Mouse (Mus musculus) heart, embryonic 16.5 days (tissue): ENCODE data around the gene Tmem246. TPM values are rescaled to one million over a fixed set of nuclear protein-coding genes. Genes with fewer than 3 reads are reported as not detected.

ENCODE experiments used
- ATAC-seq: fragments of 200-750 bp; cut with Nextera tagmentation; replicated peaks from 2 replicates; pipeline ENCODE4 v1.8.0; 2017; ENCODE audit warnings: moderate number of reproducible peaks; ENCODE audit not compliant: insufficient read depth, low FRiP score; ENCODE audit errors: extremely low read depth
- H3K27ac ChIP-seq: fragments of 300-500 bp; sonication (generic); 2 replicates; pipeline ENCODE4 v1.5.1; 2014; ENCODE audit warnings: mild to moderate bottlenecking, low read length, control low read depth, moderate library complexity
- H3K27me3 ChIP-seq: fragments of 300-500 bp; sonication (generic); 2 replicates; pipeline ENCODE4 v1.6.1; 2014; ENCODE audit warnings: low read length, mixed read lengths; ENCODE audit not compliant: control insufficient read depth, insufficient read depth
- H3K36me3 ChIP-seq: fragments of 300-500 bp; sonication (generic); 2 replicates; pipeline ENCODE4 v1.6.1; 2014; ENCODE audit not compliant: control insufficient read depth, insufficient read depth
- H3K4me1 ChIP-seq: fragments of 300-500 bp; sonication (generic); 2 replicates; pipeline ENCODE4 v1.6.1; 2014; ENCODE audit warnings: low read length, mixed read lengths; ENCODE audit not compliant: control insufficient read depth, insufficient read depth
- H3K4me2 ChIP-seq: fragments of 300-500 bp; sonication (generic); 2 replicates; pipeline ENCODE4 v1.6.1; 2014; ENCODE audit warnings: low read depth, mild to moderate bottlenecking, control low read depth, low read length
- H3K4me3 ChIP-seq: fragments of 300-500 bp; sonication (generic); 2 replicates; pipeline ENCODE4 v1.5.1; 2014; ENCODE audit warnings: mild to moderate bottlenecking, control low read depth, low read length
- H3K9ac ChIP-seq: fragments of 300-500 bp; sonication (generic); 2 replicates; pipeline ENCODE4 v1.6.1; 2014; ENCODE audit warnings: low read length, control low read depth
- H3K9me3 ChIP-seq: fragments of 300-500 bp; sonication (generic); replicated peaks from 2 replicates; pipeline ENCODE4 v1.6.1; 2016; ENCODE audit warnings: low read length; ENCODE audit not compliant: control insufficient read depth
- WGBS: fragments of 180-500 bp; shearing (Covaris S2); extraction: QIAGEN DNeasy Blood & Tissue Kit; methylation state at CpG from one replicate; pipeline ENCODE4 v1.1.7; 2014; 5-methylcytosine and 5-hydroxymethylcytosine counted together
- polyA plus RNA-seq: library from polyadenylated mRNA; unstranded; fragments of >200 nt; fragmentation: Nextera tagmentation; extraction: Ambion mirVana; gene quantifications from 2 replicates; pipeline ENCODE4 v1.2.1, GENCODE M21; 2015

Gene Tmem246
- polyA plus RNA-seq, 1 experiment from 2014 or later, result 53.8 TPM

DNA sequence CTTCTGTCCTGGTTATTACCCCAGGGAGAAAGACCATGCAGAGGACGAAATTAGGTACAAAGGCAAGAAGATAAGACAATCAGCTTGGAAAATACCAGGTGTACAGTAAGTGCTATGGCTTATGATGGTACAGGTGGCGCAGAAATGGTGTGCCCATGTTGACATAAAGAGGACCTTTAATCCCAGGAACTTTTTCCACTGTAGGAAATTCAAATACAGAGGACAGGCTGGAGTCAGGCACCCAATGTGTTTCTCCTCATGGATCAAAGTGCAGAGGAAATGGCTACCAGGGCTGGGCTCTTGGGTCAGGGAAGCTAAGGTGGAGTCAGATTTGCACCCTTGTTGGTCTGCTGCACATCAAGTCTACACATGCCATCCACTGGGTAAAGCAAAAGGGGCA is 7.5 kb downstream of the Tmem246 start:
- Histone ChIP-seq H3K4me2 (no peak overlapping the region), H3K9ac (no peak overlapping the region), H3K27ac (no peak overlapping the region), H3K4me3 (no peak overlapping the region), H3K9me3 (no peaks in the 10 kb centered on the region), H3K36me3 (peaks cover 9% of the 10 kb centered on the region), H3K4me1 (peaks cover 11% of the 10 kb centered on the region), H3K27me3 (no peaks in the 10 kb centered on the region)
- WGBS, result 74% methylated on average over 2 of the region's 2 CpGs
- ATAC-seq, result no peak

- Histone ChIP-seq H3K9me3 (no peaks in the 10 kb centered on the region), H3K4me1 (peaks cover 30% of the 10 kb centered on the region), H3K27me3 (no peaks in the 10 kb centered on the region), H3K36me3 (peaks cover 9% of the 10 kb centered on the region), H3K4me2 (no peak overlapping the region), H3K4me3 (no peak overlapping the region), H3K27ac (no peak overlapping the region), H3K9ac (no peak overlapping the region)
- no peak for ATAC-seq
- WGBS, result 81% methylated on average over 10 of the region's 10 CpGs
These were observed 10.9 kb downstream of the Tmem246 start for GRCm38 (mm10) chr4:49586811-49587210.

DNA sequence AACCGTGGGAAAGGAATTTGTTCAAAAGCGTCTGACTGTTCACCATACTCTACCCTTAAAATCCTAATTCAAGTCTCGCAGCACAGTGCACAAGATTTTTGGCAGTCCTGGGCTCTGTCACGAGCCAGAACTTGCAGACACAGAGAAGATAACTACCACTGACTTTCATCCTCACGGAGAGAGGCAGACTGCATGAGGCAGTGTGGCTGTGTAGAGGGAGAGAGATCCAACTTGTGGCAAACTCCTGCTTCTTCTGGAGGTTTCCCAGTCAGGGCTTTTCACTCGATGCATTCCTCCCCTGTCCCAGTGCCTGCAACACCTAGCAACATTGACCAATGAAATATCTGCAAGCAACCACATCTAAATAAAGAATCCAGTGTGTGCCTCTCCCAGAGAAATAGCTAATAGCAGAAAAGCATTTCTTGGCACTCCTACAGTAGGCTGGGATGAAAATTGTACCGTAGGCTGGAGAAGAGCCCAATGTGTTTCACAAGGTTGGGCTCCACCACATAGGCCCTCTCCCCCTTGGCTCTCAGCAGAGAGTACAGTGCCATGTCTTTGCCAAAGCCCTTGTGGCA is 12.1 kb downstream of the Tmem246 start:
- peak overlapping the region; percentile 78 for H3K27ac ChIP-seq
- peaks cover 30% of the 10 kb centered on the region for H3K4me1 ChIP-seq
- H3K4me2 ChIP-seq, result peak overlapping the region; percentile 6; the same call in 1 of the 2 replicates
- no peak overlapping the region for H3K9ac ChIP-seq
- peaks cover 9% of the 10 kb centered on the region for H3K36me3 ChIP-seq
- no peaks in the 10 kb centered on the region for H3K9me3 ChIP-seq
- no peaks in the 10 kb centered on the region for H3K27me3 ChIP-seq
- no peak overlapping the region for H3K4me3 ChIP-seq
- 36% methylated on average over 7 of the region's 7 CpGs for WGBS
- ATAC-seq, result peak; percentile 86

DNA sequence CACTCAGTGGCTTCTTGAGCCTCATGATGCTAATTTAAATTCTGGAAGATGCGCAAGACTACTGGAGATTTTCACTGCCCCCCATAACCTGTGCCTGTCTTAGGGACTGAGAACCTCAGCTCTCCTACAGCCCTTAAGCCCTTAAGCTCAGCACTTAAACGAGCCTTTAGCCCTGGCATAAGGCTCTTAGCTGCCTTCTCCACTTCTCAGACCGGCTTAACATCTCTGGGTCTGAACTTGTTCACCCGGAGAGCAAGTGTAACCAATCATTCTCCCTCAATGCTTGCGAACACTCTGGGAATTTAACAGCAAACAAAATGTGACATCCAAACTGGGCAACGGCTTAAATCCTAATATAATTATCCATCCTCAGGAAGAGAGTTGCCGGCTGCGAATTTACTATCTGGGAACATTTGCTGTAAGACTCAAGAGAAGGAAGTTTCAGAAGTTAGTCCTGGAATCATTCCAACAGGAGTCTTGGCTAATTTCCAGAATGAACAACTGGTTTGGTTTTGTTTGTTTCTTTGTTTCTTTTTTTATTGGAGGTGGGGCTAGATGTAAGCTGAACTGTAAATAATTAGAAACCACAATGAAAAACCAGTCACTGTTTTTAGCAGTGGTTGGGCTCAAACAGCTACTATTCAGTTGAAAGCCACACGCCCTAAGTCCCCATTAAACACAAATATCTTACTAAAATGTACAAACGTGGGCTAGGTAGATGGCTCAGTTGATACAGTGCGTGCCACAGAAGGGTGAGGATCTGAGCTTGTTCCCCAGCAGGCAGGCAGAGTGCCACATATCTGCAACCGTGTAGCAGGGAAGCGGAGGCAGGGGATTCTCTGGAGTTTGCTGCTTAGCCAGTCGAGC is 13.5 kb downstream of the Tmem246 start:
- Histone ChIP-seq H3K4me1 (peaks cover 30% of the 10 kb centered on the region), H3K4me3 (no peak overlapping the region), H3K4me2 (peak overlapping the region; percentile 29), H3K36me3 (peaks cover 9% of the 10 kb centered on the region), H3K27ac (peak overlapping the region; percentile 78), H3K27me3 (no peaks in the 10 kb centered on the region), H3K9me3 (no peaks in the 10 kb centered on the region), H3K9ac (no peak overlapping the region)
- ATAC-seq, result no peak
- 37% methylated on average over 14 of the region's 14 CpGs for WGBS

- Histone ChIP-seq H3K9me3 (no peaks in the 10 kb centered on the region), H3K36me3 (peaks cover 2% of the 10 kb centered on the region; the same call in 1 of the 2 replicates), H3K27me3 (no peaks in the 10 kb centered on the region), H3K27ac (no peak overlapping the region), H3K9ac (no peak overlapping the region), H3K4me3 (no peak overlapping the region), H3K4me2 (no peak overlapping the region), H3K4me1 (peaks cover 28% of the 10 kb centered on the region)
- WGBS, result 51% methylated on average over 4 of the region's 4 CpGs
- ATAC-seq, result no peak
These were observed 16.4 kb downstream of the Tmem246 start for GRCm38 (mm10) chr4:49581256-49581655.

- 73% methylated on average over 4 of the region's 4 CpGs for WGBS
These were observed 25.5 kb downstream of the Tmem246 start for GRCm38 (mm10) chr4:49572194-49572593.

GRCm38 (mm10) chr4:49567613-49568012 is 30.1 kb downstream of the Tmem246 start:
- WGBS, result 11% methylated on average over 3 of the region's 3 CpGs
- H3K4me3 ChIP-seq, result no peak overlapping the region
- H3K27me3 ChIP-seq, result no peaks in the 10 kb centered on the region
- no peak overlapping the region for H3K4me2 ChIP-seq
- no peaks in the 10 kb centered on the region for H3K36me3 ChIP-seq
- peak; percentile 37; the same call in 1 of the 2 replicates for ATAC-seq
- no peaks in the 10 kb centered on the region for H3K4me1 ChIP-seq
- H3K9ac ChIP-seq, result no peak overlapping the region
- H3K27ac ChIP-seq, result no peak overlapping the region
- H3K9me3 ChIP-seq, result no peaks in the 10 kb centered on the region

More at GRCm38 (mm10) chr4:49572194-49572593, 25.5 kb downstream of the Tmem246 start:
- H3K4me1 ChIP-seq, result no peaks in the 10 kb centered on the region
- no peak overlapping the region for H3K9ac ChIP-seq
- ATAC-seq, result no peak
- H3K4me3 ChIP-seq, result no peak overlapping the region
- H3K36me3 ChIP-seq, result no peaks in the 10 kb centered on the region
- no peaks in the 10 kb centered on the region for H3K9me3 ChIP-seq
- H3K27me3 ChIP-seq, result no peaks in the 10 kb centered on the region
- no peak overlapping the region for H3K4me2 ChIP-seq
- H3K27ac ChIP-seq, result no peak overlapping the region

- H3K36me3 ChIP-seq, result no peaks in the 10 kb centered on the region
- ATAC-seq, result peak; percentile 58
- 54% methylated on average over 20 of the region's 20 CpGs for WGBS
- H3K27me3 ChIP-seq, result no peaks in the 10 kb centered on the region
- H3K4me1 ChIP-seq, result no peaks in the 10 kb centered on the region
- no peaks in the 10 kb centered on the region for H3K9me3 ChIP-seq
- no peak overlapping the region for H3K4me3 ChIP-seq
- no peak overlapping the region for H3K27ac ChIP-seq
- H3K4me2 ChIP-seq, result no peak overlapping the region
- no peak overlapping the region for H3K9ac ChIP-seq
These were observed 37.5 kb downstream of the Tmem246 start for GRCm38 (mm10) chr4:49559915-49560772.
